Mouse (Mus musculus) layer of hippocampus, adult 6 months (tissue): ENCODE measurements around the gene Oip5. TPM values are rescaled to one million over a fixed set of nuclear protein-coding genes. Genes with fewer than 3 reads are reported as not detected.

Experiments used
- long read RNA-seq, 2 experiments: library from polyadenylated mRNA; unstranded; transcript quantifications; one replicate each; pipeline ENCODE4 v2.0.0; 2019 to 2020
- polyA plus RNA-seq: library from polyadenylated mRNA; unstranded; fragments of <200 nt; fragmentation: Nextera tagmentation; gene quantifications from 2 replicates; pipeline ENCODE4 v1.2.3, GENCODE M21; 2021

Oip5 gene
- polyA plus RNA-seq, result 0.79 and 0.83 TPM in 2 replicates
- long read RNA-seq, experiment 1, result 0 reads
- long read RNA-seq, experiment 2, partial matches to known transcripts, result 0 of 2 reads
- long read RNA-seq, experiment 2, other reads (novel, unspliced or antisense), result 0 of 2 reads

DNA sequence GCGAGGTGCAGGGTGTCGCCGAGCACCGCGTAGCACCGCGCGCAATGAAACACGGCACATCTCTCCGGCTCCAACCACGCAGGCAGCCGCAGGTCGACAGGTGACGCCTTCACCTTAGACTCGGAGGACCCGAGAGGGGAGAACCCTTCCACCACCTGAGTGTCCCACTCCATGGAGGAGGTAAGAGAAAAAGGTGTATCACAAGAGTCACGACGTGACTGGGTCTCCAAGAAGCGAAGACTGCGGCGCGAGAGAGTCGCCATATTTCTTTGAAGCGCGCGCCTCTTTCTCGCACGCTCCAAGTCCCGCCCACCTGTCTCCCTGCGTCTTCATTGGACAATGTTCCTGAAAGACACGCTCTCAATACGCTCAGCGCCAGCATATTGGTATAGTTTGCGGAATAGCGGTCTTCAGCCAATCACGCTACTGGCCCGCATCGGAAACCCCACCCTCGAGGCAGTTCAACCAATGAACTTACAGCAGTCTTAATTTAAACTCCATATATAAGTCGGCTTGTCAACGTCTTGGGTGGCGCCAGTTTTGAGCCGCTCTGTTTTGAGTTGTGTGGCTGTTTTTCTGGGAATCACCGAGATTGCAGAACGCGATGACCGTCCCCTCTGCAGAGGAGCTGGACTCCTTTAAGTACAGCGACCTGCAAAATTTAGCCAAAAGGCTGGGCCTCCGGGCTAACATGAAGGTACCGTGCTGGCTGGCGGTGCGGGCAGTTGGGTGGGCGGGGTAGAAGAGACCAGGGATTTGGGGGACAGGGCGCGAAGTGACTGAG lies at the start of gene Oip5, which contains the start of gene Nusap1:
Gene Oip5 (minus strand): TSS at position 271 of the 784 bp plus-strand sequence.
Gene Nusap1 (plus strand): TSS at position 100 of the 784 bp plus-strand sequence.

DNA sequence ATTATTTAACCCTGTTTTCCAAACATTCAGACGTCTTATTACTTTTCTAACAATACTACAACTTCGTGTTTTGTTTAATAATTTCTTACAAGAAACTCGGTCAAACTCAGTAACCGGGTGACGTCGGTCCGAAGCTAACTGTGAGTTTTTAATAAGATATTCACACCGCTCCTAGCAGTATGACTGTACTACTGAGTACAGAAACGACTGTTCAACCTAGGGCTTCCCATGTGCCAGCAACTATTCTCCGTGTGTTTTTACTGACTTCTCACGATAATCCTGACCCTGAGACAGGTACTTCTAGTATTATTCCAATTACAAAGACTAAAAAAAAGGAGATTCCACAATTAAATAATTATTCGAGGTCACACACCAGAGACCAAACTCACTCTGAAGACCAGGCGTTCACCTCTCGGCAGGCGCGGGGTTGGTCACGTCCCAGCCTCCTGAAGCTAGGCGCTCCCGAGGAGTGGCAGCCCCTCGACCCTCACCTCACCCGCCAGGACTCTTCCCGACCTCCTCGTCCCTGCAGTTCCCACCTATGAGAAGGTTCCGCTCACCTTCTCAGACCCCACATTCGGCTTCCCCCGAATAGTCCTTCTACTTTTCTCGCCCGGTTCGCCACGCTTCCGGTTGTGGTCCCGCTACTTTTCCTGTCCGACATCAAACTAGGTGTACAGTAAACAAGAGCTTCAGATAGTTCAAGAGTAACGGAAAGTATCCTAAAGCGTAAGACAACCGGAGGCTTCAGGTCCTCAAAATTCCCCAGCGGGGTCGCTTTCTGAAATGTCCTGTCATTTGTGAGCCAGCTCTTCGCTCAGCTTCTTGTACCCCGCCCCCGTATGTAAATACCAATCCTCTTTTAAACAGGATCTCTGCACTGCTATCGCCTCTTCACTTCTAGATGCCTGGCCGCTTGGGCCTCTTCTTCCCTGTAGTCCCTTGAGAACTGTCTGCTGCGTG lies 44.2 kb upstream of the Oip5 start, which contains the start of gene Ndufaf1:
Gene Ndufaf1 (minus strand): TSS at position 608 of the 963 bp plus-strand sequence.

Other genes starting within 250 kb of the Oip5 start
- gene Ino80, start 140.8 kb downstream of the Oip5 start, polyA plus RNA-seq, result 1.5 and 1.8 TPM in 2 replicates
- gene Exd1, start 70.8 kb downstream of the Oip5 start, polyA plus RNA-seq, result 0.10 and 0.44 TPM in 2 replicates
- 98.2 and 106 TPM in 2 replicates for gene Chp1, start 70.8 kb downstream of the Oip5 start, polyA plus RNA-seq
- 0.33 and 1.1 TPM in 2 replicates for gene Nusap1, start 171 bp downstream of the Oip5 start, polyA plus RNA-seq
- 40.8 and 41.7 TPM in 2 replicates for gene Ndufaf1, start 44.4 kb upstream of the Oip5 start, polyA plus RNA-seq
- gene Rtf1, start 56.6 kb upstream of the Oip5 start, polyA plus RNA-seq, result 53.5 and 55.4 TPM in 2 replicates
- 44.6 and 49.4 TPM in 2 replicates for gene Itpka, start 123.9 kb upstream of the Oip5 start, polyA plus RNA-seq
- 0.90 and 1.1 TPM in 2 replicates for gene Ltk, start 142.0 kb upstream of the Oip5 start, polyA plus RNA-seq
- gene Rpap1, start 169.1 kb upstream of the Oip5 start, polyA plus RNA-seq, result 3.8 and 4.6 TPM in 2 replicates
- 19.3 TPM in 2 replicates for gene Tyro3, start 179.3 kb upstream of the Oip5 start, polyA plus RNA-seq